Mouse (Mus musculus): ENCODE results near the gene Smim12. TPM values are rescaled to one million over a fixed set of nuclear protein-coding genes. Genes with fewer than 3 reads are reported as not detected.

The Smim12 gene
- polyA plus RNA-seq, 1 experiment from 2014 or later: 75.2 TPM

- Histone ChIP-seq H3K36me3 (no peaks in the 10 kb centered on the region), H3K4me3 (no peak overlapping the region), H3K4me1 (peaks cover 10% of the 10 kb centered on the region), H3K9me3 (replicated peaks) (no peaks in the 10 kb centered on the region), H3K27ac (replicated peaks) (no peak overlapping the region), H3K27me3 (ENCODE audit: low read depth, poor library complexity, severe bottlenecking) (peaks cover 34% of the 10 kb centered on the region)
- WGBS: 73% methylated on average over 11 of the region's 11 CpGs
- DNase-seq (ENCODE audit: low spot score): no peak
Measured at GRCm38 (mm10) chr4:127217048-127217447, 26.5 kb upstream of the Smim12 start.

GRCm38 (mm10) chr4:127223291-127223690 lies 20.3 kb upstream of the Smim12 start:
- no peaks in the 10 kb centered on the region for H3K36me3 ChIP-seq
- H3K27me3 ChIP-seq (ENCODE audit: low read depth, poor library complexity, severe bottlenecking): peaks cover 57% of the 10 kb centered on the region
- H3K4me1 ChIP-seq: peaks cover 46% of the 10 kb centered on the region
- DNase-seq (ENCODE audit: low spot score): no peak
- no peak overlapping the region for H3K4me3 ChIP-seq
- 37% methylated on average over 10 of the region's 10 CpGs for WGBS
- no peaks in the 10 kb centered on the region for H3K9me3 ChIP-seq (replicated peaks)
- H3K27ac ChIP-seq (replicated peaks): no peak overlapping the region

DNA sequence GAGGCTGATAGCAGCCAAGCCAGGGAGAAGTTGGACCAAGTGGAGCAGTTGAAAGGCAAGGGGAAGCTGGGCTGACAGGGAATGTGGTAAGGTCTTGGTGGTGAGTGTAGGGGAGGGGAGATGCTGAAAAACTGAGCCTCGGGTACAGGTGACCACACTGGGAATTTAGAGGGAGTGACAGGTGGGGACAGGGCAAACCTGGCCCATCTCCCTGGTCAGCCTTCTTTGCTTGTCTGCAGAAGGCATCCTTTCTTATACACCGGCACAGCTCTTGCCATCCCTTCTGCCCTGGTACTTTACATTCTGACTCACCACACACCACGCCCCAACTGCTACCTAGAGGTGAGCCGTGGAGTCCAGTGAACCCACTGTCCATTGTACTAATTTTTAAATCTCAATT lies 19.8 kb upstream of the Smim12 start:
- WGBS: 55% methylated on average over 4 of the region's 4 CpGs
- no peak overlapping the region for H3K27ac ChIP-seq (replicated peaks)
- no peak overlapping the region for H3K4me3 ChIP-seq
- peaks cover 46% of the 10 kb centered on the region for H3K4me1 ChIP-seq
- peaks cover 59% of the 10 kb centered on the region for H3K27me3 ChIP-seq (ENCODE audit: low read depth, poor library complexity, severe bottlenecking)
- H3K9me3 ChIP-seq (replicated peaks): no peaks in the 10 kb centered on the region
- no peak for DNase-seq (ENCODE audit: low spot score)
- no peaks in the 10 kb centered on the region for H3K36me3 ChIP-seq

GRCm38 (mm10) chr4:127224444-127225100 lies 19.0 kb upstream of the Smim12 start:
- Histone ChIP-seq H3K27me3 (ENCODE audit: low read depth, poor library complexity, severe bottlenecking) (peaks cover 65% of the 10 kb centered on the region), H3K36me3 (no peaks in the 10 kb centered on the region), H3K9me3 (replicated peaks) (no peaks in the 10 kb centered on the region), H3K27ac (replicated peaks) (no peak overlapping the region), H3K4me1 (peaks cover 46% of the 10 kb centered on the region), H3K4me3 (peak overlapping the region; percentile 32)
- WGBS: 17% methylated on average over 19 of the region's 19 CpGs
- no peak for DNase-seq (ENCODE audit: low spot score)

DNA sequence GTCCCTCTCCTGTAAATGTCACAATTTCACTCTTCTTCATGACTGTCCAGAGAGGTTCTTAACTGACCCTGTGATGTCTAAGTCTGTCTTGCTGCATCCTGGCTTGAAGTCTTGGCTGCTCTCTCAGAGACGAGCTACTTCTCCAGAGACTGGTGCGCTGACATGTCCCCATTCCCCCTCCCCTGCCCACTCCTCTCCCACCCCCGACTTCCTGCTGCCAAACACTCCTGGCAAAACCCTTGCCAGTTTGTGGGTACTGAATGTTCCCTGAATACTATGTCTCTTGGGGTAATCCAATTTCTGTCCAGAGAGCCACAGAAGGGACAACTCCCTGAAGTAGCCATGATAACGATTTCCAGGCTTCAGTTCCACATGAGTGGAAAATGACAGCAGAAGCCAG lies 17.5 kb upstream of the Smim12 start:
- no peak for DNase-seq (ENCODE audit: low spot score)
- Histone ChIP-seq H3K4me1 (peaks cover 46% of the 10 kb centered on the region), H3K27me3 (ENCODE audit: low read depth, poor library complexity, severe bottlenecking) (peaks cover 65% of the 10 kb centered on the region), H3K4me3 (no peak overlapping the region), H3K9me3 (replicated peaks) (no peaks in the 10 kb centered on the region), H3K27ac (replicated peaks) (no peak overlapping the region; the same call in 1 of the 2 replicates), H3K36me3 (no peaks in the 10 kb centered on the region)
- 64% methylated on average over 4 of the region's 4 CpGs for WGBS

GRCm38 (mm10) chr4:127227051-127227673 lies 16.4 kb upstream of the Smim12 start:
- Histone ChIP-seq H3K9me3 (replicated peaks) (no peaks in the 10 kb centered on the region), H3K27ac (replicated peaks) (peak overlapping the region; percentile 69), H3K4me3 (peak overlapping the region; percentile 22; the same call in 1 of the 2 replicates), H3K27me3 (ENCODE audit: low read depth, poor library complexity, severe bottlenecking) (peaks cover 65% of the 10 kb centered on the region), H3K36me3 (no peaks in the 10 kb centered on the region), H3K4me1 (peaks cover 53% of the 10 kb centered on the region)
- DNase-seq (ENCODE audit: low spot score): peak; percentile 46
- WGBS: 16% methylated on average over 17 of the region's 17 CpGs

DNA sequence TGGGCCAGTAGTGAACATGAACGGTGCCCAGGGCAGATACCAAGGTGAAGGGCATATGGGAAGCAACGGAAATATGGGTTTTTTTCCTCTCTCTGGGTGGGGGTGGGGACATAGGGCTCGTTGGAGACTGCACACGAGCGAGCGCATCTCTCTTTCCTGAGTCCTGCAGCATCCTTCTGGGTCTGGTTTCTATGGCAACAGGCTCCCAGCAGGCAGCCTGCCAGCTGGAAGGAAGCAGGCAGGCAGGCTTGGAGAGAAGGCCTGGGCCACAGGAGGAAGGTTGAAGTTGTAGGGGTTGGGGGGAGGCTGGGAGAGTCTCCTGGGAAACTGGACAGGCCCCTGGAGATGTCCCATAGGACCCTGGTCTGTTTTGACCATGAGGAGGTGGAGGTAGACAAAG lies 11.6 kb upstream of the Smim12 start:
- Histone ChIP-seq H3K27me3 (ENCODE audit: low read depth, poor library complexity, severe bottlenecking) (peaks cover 44% of the 10 kb centered on the region), H3K4me1 (peaks cover 45% of the 10 kb centered on the region), H3K9me3 (replicated peaks) (no peaks in the 10 kb centered on the region), H3K27ac (replicated peaks) (peak overlapping the region; percentile 24), H3K36me3 (no peaks in the 10 kb centered on the region), H3K4me3 (no peak overlapping the region; the same call in 1 of the 2 replicates)
- peak; percentile 56 for DNase-seq (ENCODE audit: low spot score)
- 26% methylated on average over 6 of the region's 6 CpGs for WGBS

GRCm38 (mm10) chr4:127232551-127232950 lies 11.0 kb upstream of the Smim12 start:
- Histone ChIP-seq H3K27me3 (ENCODE audit: low read depth, poor library complexity, severe bottlenecking) (peaks cover 45% of the 10 kb centered on the region), H3K4me1 (peaks cover 42% of the 10 kb centered on the region), H3K4me3 (no peak overlapping the region), H3K27ac (replicated peaks) (peak overlapping the region; percentile 24), H3K9me3 (replicated peaks) (no peaks in the 10 kb centered on the region), H3K36me3 (no peaks in the 10 kb centered on the region)
- WGBS: 64% methylated on average over 5 of the region's 5 CpGs
- DNase-seq (ENCODE audit: low spot score): no peak

GRCm38 (mm10) chr4:127233416-127234125 lies 10.0 kb upstream of the Smim12 start:
- no peak for DNase-seq (ENCODE audit: low spot score)
- Histone ChIP-seq H3K4me1 (peaks cover 38% of the 10 kb centered on the region), H3K4me3 (no peak overlapping the region), H3K9me3 (replicated peaks) (no peaks in the 10 kb centered on the region), H3K27me3 (ENCODE audit: low read depth, poor library complexity, severe bottlenecking) (peaks cover 50% of the 10 kb centered on the region), H3K27ac (replicated peaks) (peak overlapping the region; percentile 24; the same call in 1 of the 2 replicates), H3K36me3 (no peaks in the 10 kb centered on the region)
- WGBS: 90% methylated on average over 40 of the region's 40 CpGs

DNA sequence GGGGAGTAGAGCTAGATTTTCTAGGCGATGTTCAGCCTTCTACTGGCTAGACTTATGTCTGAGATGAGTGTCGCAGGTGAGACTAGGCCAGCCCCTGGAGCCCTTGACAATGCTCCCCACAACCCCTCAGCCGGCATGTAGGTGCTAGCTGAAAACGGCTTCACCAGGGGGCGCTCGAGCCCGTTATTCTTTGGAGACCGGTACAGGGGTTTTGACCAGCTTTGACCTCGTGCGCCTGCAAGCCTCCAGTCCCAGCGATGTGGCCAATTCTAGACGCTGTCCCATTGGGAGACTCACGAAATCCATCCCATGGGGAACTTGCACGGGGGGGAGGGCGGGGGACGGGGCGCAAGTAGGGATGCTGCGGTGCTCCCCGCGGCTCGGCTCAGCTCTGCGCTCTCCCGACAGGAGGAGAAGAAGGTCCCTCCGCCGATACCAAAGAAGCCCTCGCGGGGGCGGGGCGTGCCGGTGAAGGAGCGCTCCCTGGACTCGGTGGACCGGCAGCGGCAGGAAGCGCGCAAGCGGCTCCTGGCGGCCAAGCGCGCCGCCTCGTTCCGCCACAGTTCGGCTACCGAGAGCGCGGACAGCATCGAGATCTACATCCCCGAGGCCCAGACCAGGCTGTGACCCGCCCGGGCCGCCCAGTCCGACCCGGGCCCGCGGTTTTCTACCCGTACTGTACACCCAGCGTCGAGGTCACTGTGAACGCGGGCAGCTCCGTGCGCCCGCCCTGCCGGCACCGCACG lies 7.7 kb upstream of the Smim12 start:
- H3K36me3 ChIP-seq: no peaks in the 10 kb centered on the region
- H3K9me3 ChIP-seq (replicated peaks): no peaks in the 10 kb centered on the region
- DNase-seq (ENCODE audit: low spot score): peak; percentile 92
- H3K4me3 ChIP-seq: peak overlapping the region; percentile 70
- under 1% methylated on average over 67 of the region's 67 CpGs for WGBS
- H3K4me1 ChIP-seq: peaks cover 38% of the 10 kb centered on the region
- H3K27me3 ChIP-seq (ENCODE audit: low read depth, poor library complexity, severe bottlenecking): peaks cover 41% of the 10 kb centered on the region
- peak overlapping the region; percentile 83 for H3K27ac ChIP-seq (replicated peaks)

DNA sequence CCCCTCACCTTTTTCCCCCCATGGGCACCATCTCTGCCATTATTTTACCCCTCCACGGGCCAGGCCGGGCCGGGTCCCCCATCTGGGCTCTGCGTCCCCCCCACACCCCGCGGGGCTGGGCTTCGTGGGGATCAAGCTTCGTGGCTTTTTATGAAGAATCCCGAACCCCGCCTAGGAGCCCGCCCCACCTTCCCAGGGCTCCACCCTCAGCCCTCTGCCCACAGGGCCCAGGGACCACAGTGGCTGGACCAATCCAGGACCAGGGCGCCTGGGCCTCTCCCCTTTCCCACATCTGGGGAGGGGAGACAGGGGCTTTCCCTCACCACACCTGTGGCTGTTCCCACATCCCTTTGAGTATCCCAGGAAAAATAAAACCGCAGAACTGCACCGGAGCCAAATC lies 7.0 kb upstream of the Smim12 start:
- Histone ChIP-seq H3K4me1 (peaks cover 36% of the 10 kb centered on the region), H3K27me3 (ENCODE audit: low read depth, poor library complexity, severe bottlenecking) (peaks cover 41% of the 10 kb centered on the region), H3K4me3 (peak overlapping the region; percentile 70), H3K36me3 (no peaks in the 10 kb centered on the region), H3K27ac (replicated peaks) (peak overlapping the region; percentile 83), H3K9me3 (replicated peaks) (no peaks in the 10 kb centered on the region)
- 1% methylated on average over 14 of the region's 14 CpGs for WGBS
- DNase-seq (ENCODE audit: low spot score): peak; percentile 40

GRCm38 (mm10) chr4:127237271-127237670 lies 6.3 kb upstream of the Smim12 start:
- Histone ChIP-seq H3K27ac (replicated peaks) (no peak overlapping the region), H3K4me1 (peaks cover 30% of the 10 kb centered on the region), H3K9me3 (replicated peaks) (no peaks in the 10 kb centered on the region), H3K4me3 (no peak overlapping the region), H3K36me3 (no peaks in the 10 kb centered on the region), H3K27me3 (ENCODE audit: low read depth, poor library complexity, severe bottlenecking) (peaks cover 41% of the 10 kb centered on the region)
- DNase-seq (ENCODE audit: low spot score): no peak
- WGBS: 53% methylated on average over 10 of the region's 10 CpGs
